Mouse (Mus musculus): Measurements from ENCODE around the gene Hnrnpa2b1. TPM values are rescaled to one million over a fixed set of nuclear protein-coding genes. Genes with fewer than 3 reads are reported as not detected.

Gene Hnrnpa2b1
- polyA plus RNA-seq (2014; fragmentation: Nextera tagmentation; extraction: Ambion mirVana) = 874 and 967 TPM in 2 replicates

DNA sequence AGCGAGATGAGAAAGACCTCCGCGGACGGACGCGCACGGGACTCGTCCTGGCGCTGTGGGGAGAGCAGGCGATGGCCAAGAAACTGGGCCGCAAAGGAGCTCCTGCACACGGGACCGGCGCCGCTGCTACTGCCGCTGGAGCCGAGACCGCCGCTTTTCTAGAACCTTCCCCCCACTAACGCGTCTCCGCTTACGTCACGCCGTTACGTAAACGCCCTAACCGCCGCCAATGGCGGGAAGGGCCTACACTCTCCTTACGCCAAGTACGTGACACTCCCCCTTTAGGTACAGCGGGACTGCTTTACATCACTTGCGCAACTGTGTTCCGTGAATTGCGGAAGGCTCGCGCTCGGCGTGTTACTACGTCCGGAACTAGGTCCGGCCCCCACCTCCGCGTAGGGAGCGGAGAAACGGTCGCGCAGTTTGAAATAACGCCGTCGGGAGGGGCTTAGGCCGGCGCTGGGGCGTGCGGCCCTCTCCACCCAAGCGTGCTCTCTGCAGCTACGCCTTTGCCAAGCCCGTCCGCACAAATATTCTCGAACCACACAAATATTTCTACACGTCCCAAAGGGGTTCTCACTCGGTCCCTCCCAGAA, at the start of gene Hnrnpa2b1:
TSS of gene Hnrnpa2b1 (minus strand) at position 180 of the 596 bp plus-strand sequence.
- Histone ChIP-seq H3K27me3 (replicated peaks; ENCODE audit: control insufficient read depth, insufficient read depth, low read length) (no peaks in the 10 kb centered on the region), H3K9me3 (replicated peaks; ENCODE audit: control insufficient read depth, low read length) (no peaks in the 10 kb centered on the region), H3K27ac (ENCODE audit: low read depth, low read length) (peak within 1 kb of the TSS; percentile 100), H3K4me2 (ENCODE audit: low read length) (peak within 1 kb of the TSS; percentile 81), H3K4me3 (ENCODE audit: low read depth, low read length) (peak within 1 kb of the TSS; percentile 100), H3K36me3 (ENCODE audit: control insufficient read depth, insufficient read depth, low read length) (peaks cover 50% of the 10 kb centered on the region), H3K9ac (ENCODE audit: low read length) (peak within 1 kb of the TSS; percentile 100), H3K4me1 (ENCODE audit: control insufficient read depth, insufficient read depth, low read length) (peaks cover 33% of the 10 kb centered on the region)
- DNase-seq (ENCODE audit: low spot score) = peak; percentile 100
- under 1% methylated on average over 63 of the region's 63 CpGs for WGBS
- ATAC-seq = peak; percentile 88

DNA sequence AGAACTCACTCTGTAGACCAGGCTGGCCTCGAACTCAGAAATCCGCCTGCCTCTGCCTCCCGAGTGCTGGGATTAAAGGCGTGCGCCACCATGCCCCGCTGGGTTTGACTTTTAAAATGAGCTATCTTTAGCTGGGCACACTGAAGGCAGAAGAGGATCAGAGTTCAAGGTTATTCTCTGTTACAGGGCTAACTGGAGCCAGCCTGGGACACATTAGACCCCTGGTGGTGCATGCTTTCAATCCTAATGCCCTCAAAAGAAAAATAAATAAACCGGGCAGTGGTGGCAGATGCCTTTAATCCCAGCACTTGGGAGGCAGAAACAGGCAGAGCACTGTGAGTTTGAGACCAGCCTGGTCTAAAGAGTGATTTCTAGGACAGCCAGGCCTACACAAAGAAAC, 45.2 kb upstream of the Hnrnpa2b1 start:
- H3K4me1 ChIP-seq (ENCODE audit: control insufficient read depth, insufficient read depth, low read length) = no peaks in the 10 kb centered on the region
- H3K4me2 ChIP-seq (ENCODE audit: low read length) = no peak overlapping the region
- 89% methylated on average over 7 of the region's 7 CpGs for WGBS
- H3K27ac ChIP-seq (ENCODE audit: low read depth, low read length) = no peak overlapping the region
- no peak for DNase-seq (ENCODE audit: low spot score)
- no peak overlapping the region for H3K4me3 ChIP-seq (ENCODE audit: low read depth, low read length)
- no peak overlapping the region for H3K9ac ChIP-seq (ENCODE audit: low read length)
- no peaks in the 10 kb centered on the region for H3K36me3 ChIP-seq (ENCODE audit: control insufficient read depth, insufficient read depth, low read length)
- H3K27me3 ChIP-seq (replicated peaks; ENCODE audit: control insufficient read depth, insufficient read depth, low read length) = no peaks in the 10 kb centered on the region
- ATAC-seq = no peak
- no peaks in the 10 kb centered on the region for H3K9me3 ChIP-seq (replicated peaks; ENCODE audit: control insufficient read depth, low read length)

DNA sequence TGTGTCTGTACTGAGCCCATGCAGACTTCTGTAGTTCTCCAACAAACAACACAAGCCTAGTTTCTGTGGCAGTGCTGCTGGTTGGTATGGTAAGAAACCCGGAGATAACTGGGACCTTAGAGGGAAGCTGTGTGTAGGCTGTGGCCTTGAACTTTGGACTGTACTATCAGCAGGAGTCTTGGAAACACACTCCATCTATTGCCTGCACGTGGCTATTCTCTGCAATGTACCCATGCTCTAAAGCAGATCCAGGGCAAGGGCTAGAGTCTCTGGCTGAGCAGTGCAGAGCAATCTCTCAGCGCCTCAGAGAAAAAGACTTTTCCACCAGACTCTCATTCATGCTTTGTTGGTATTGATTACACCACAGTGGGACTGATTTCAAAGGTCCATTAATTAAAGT, 44.1 kb upstream of the Hnrnpa2b1 start:
- Histone ChIP-seq H3K4me3 (ENCODE audit: low read depth, low read length) (no peak overlapping the region), H3K36me3 (ENCODE audit: control insufficient read depth, insufficient read depth, low read length) (no peaks in the 10 kb centered on the region), H3K9me3 (replicated peaks; ENCODE audit: control insufficient read depth, low read length) (no peaks in the 10 kb centered on the region), H3K27me3 (replicated peaks; ENCODE audit: control insufficient read depth, insufficient read depth, low read length) (no peaks in the 10 kb centered on the region), H3K4me1 (ENCODE audit: control insufficient read depth, insufficient read depth, low read length) (no peaks in the 10 kb centered on the region), H3K27ac (ENCODE audit: low read depth, low read length) (no peak overlapping the region), H3K9ac (ENCODE audit: low read length) (no peak overlapping the region), H3K4me2 (ENCODE audit: low read length) (no peak overlapping the region)
- ATAC-seq (no peak), DNase-seq (ENCODE audit: low spot score) (no peak)
- WGBS = 79% methylated on average over 3 of the region's 3 CpGs

DNA sequence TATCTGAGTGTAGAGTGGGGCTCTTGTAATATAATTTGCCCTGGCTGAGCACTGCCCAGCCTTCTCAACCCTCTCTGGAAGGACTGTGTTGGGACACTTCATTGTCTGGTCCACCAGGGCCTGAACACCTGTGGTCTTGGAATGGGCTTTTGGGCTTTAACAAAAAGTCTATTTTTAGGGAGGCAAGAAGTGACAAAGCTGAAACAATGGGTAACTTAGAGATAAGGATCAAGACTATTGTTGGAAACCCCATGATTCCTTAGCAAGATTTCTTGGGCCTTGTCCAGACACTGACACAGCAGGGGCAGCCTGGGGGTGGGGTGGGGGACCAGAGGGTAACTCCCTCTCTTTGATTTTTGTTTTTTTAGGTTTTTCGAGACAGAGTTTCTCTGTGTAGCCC, 41.3 kb upstream of the Hnrnpa2b1 start:
- H3K4me1 ChIP-seq (ENCODE audit: control insufficient read depth, insufficient read depth, low read length) = no peaks in the 10 kb centered on the region
- no peaks in the 10 kb centered on the region for H3K36me3 ChIP-seq (ENCODE audit: control insufficient read depth, insufficient read depth, low read length)
- H3K9ac ChIP-seq (ENCODE audit: low read length) = no peak overlapping the region
- 45% methylated on average over 1 of the region's 1 CpGs for whole genome bisulfite sequencing
- H3K9me3 ChIP-seq (replicated peaks; ENCODE audit: control insufficient read depth, low read length) = no peaks in the 10 kb centered on the region
- no peaks in the 10 kb centered on the region for H3K27me3 ChIP-seq (replicated peaks; ENCODE audit: control insufficient read depth, insufficient read depth, low read length)
- no peak overlapping the region for H3K27ac ChIP-seq (ENCODE audit: low read depth, low read length)
- no peak overlapping the region for H3K4me2 ChIP-seq (ENCODE audit: low read length)
- ATAC-seq (no peak), DNase-seq (ENCODE audit: low spot score) (no peak)
- H3K4me3 ChIP-seq (ENCODE audit: low read depth, low read length) = no peak overlapping the region

DNA sequence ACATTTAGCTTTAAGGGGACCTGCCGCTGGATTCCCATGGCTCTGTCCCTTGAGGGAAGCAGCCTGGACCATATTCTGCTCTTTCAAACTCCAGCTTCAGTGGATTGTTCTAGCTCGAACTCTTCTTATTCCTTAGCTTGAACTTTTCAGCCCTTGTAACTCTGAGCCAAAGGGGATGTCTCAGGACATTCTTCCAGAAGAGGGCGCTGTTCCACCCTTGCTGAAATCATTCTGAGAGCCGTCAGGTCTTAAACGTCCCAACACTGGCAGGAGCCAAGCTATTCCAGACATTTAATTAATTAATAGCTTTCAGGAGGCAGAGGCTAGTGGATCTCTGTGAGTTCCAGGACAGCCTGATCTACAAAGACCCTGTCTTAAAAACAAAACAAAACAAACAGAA, 40.4 kb upstream of the Hnrnpa2b1 start:
- Histone ChIP-seq H3K9me3 (replicated peaks; ENCODE audit: control insufficient read depth, low read length) (no peaks in the 10 kb centered on the region), H3K4me2 (ENCODE audit: low read length) (no peak overlapping the region), H3K36me3 (ENCODE audit: control insufficient read depth, insufficient read depth, low read length) (no peaks in the 10 kb centered on the region), H3K27ac (ENCODE audit: low read depth, low read length) (no peak overlapping the region), H3K9ac (ENCODE audit: low read length) (no peak overlapping the region), H3K27me3 (replicated peaks; ENCODE audit: control insufficient read depth, insufficient read depth, low read length) (no peaks in the 10 kb centered on the region), H3K4me1 (ENCODE audit: control insufficient read depth, insufficient read depth, low read length) (no peaks in the 10 kb centered on the region), H3K4me3 (ENCODE audit: low read depth, low read length) (no peak overlapping the region)
- DNase-seq (ENCODE audit: low spot score) (no peak), ATAC-seq (no peak)
- WGBS = 32% methylated on average over 5 of the region's 5 CpGs

DNA sequence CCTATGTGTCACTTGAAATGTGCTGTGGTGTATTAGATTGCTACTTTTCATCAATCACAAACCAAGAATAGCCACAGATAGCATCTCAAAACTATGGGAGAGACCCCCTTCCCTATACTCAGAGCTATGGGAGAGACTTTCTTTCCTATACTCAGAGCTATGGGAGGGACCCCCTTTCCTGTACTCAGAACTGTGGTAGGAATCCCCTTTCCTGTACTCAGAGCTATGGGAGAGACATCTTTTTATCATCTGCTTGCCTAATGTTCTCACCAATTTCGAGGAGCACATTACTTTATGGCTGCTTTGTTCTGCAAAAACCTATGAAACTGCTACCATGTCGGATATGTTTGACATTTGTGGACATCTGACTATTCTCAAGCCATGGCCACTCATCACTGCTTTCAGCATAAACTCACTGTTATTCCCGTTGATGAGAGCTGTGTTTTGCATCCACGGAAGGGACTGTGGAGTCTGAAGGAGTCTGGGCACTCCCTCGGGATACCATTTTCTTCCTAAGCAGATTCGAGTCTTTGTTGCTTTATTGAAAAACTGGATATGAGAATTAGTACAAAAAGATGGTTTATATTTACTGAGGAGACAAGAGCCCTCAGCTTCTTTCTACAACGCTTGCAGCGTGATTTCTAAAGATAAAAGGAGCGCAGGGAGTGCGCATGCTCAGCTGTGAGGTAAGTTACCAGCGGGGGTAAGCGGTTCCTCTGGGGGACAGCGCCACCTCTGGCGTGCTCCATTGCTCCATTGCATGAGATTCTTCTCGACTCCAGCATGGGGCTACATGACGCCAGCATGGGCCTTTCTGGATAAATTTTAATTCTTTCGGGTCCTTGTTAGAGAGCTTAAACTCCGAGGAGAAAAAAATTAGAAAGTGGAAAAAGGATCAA, 39.3 kb upstream of the Hnrnpa2b1 start:
- WGBS = 29% methylated on average over 18 of the region's 18 CpGs
- H3K36me3 ChIP-seq (ENCODE audit: control insufficient read depth, insufficient read depth, low read length) = no peaks in the 10 kb centered on the region
- H3K9me3 ChIP-seq (replicated peaks; ENCODE audit: control insufficient read depth, low read length) = no peaks in the 10 kb centered on the region
- H3K4me3 ChIP-seq (ENCODE audit: low read depth, low read length) = peak overlapping the region; percentile 18
- DNase-seq (ENCODE audit: low spot score) (peak; percentile 89), ATAC-seq (peak; percentile 79)
- peak overlapping the region; percentile 47 for H3K4me2 ChIP-seq (ENCODE audit: low read length)
- no peaks in the 10 kb centered on the region for H3K27me3 ChIP-seq (replicated peaks; ENCODE audit: control insufficient read depth, insufficient read depth, low read length)
- H3K9ac ChIP-seq (ENCODE audit: low read length) = peak overlapping the region; percentile 40; the same call in 1 of the 2 replicates
- no peak overlapping the region; the same call in 1 of the 2 replicates for H3K27ac ChIP-seq (ENCODE audit: low read depth, low read length)
- no peaks in the 10 kb centered on the region for H3K4me1 ChIP-seq (ENCODE audit: control insufficient read depth, insufficient read depth, low read length)

DNA sequence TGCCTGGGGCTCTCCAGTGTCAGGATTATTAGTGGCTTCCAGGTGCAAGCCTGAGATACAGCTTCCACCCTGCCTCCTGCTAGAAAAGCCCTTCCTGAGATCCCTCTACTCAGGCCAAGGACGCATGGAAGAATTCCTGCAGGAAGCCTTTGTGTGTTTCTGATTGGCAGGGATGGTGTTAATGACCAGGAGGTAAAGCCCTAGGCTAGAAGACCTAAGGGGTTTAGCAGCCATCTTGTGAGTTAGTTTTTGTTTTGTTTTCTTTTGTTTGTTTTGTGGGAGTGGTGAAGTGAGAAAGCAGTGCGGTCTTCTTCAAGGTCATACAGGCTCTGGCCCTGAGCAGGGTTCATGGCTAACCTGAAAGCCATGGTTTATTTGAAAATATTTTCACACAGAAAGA, 37.9 kb upstream of the Hnrnpa2b1 start:
- no peak overlapping the region for H3K9ac ChIP-seq (ENCODE audit: low read length)
- no peak overlapping the region for H3K4me3 ChIP-seq (ENCODE audit: low read depth, low read length)
- no peaks in the 10 kb centered on the region for H3K27me3 ChIP-seq (replicated peaks; ENCODE audit: control insufficient read depth, insufficient read depth, low read length)
- WGBS = 71% methylated on average over 2 of the region's 2 CpGs
- no peak overlapping the region for H3K27ac ChIP-seq (ENCODE audit: low read depth, low read length)
- no peaks in the 10 kb centered on the region for H3K9me3 ChIP-seq (replicated peaks; ENCODE audit: control insufficient read depth, low read length)
- H3K4me2 ChIP-seq (ENCODE audit: low read length) = no peak overlapping the region
- no peak for ATAC-seq
- DNase-seq (ENCODE audit: low spot score) = no peak
- no peaks in the 10 kb centered on the region for H3K36me3 ChIP-seq (ENCODE audit: control insufficient read depth, insufficient read depth, low read length)
- H3K4me1 ChIP-seq (ENCODE audit: control insufficient read depth, insufficient read depth, low read length) = no peaks in the 10 kb centered on the region

DNA sequence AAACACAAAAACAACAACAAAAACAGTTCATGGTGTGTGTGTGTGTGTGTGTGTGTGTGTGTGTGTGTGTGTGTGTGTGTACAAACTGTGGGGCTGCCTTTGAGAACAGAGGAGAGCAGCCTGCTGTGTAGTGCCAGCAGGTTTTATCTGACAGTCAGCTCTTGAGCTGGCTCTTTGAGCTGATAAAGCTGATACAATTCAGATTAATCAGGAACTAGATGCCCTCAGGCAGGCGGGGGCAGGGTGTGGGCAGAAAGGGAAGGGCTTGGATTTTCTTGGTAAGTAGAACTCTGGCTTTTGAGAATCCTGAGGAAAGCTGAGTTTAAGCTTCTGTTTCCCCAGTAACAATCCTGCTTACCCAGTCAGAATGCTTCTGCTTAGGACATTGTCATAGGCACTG, 36.0 kb upstream of the Hnrnpa2b1 start:
- Histone ChIP-seq H3K4me2 (ENCODE audit: low read length) (no peak overlapping the region), H3K9ac (ENCODE audit: low read length) (no peak overlapping the region), H3K9me3 (replicated peaks; ENCODE audit: control insufficient read depth, low read length) (no peaks in the 10 kb centered on the region), H3K4me1 (ENCODE audit: control insufficient read depth, insufficient read depth, low read length) (no peaks in the 10 kb centered on the region), H3K36me3 (ENCODE audit: control insufficient read depth, insufficient read depth, low read length) (no peaks in the 10 kb centered on the region), H3K27ac (ENCODE audit: low read depth, low read length) (no peak overlapping the region), H3K4me3 (ENCODE audit: low read depth, low read length) (no peak overlapping the region), H3K27me3 (replicated peaks; ENCODE audit: control insufficient read depth, insufficient read depth, low read length) (no peaks in the 10 kb centered on the region)
- DNase-seq (ENCODE audit: low spot score) (no peak), ATAC-seq (no peak)
- 40% methylated on average over 1 of the region's 1 CpGs for WGBS
